Mouse (Mus musculus): ENCODE results near the gene Mrpl52. TPM values are rescaled to one million over a fixed set of nuclear protein-coding genes. Genes with fewer than 3 reads are reported as not detected.

Mrpl52 gene
- total RNA-seq, 2 experiments from 2014 or later, result 78.6 to 79.2 TPM

- TF ChIP-seq CTCF (IDR thresholded peaks at IDR 0.05), result no peak
- DNase-seq (ENCODE audit: extremely low spot score in 1 of 2, low spot score in 2 of 2), result no peak
- peak overlapping the region; percentile 88 for H3K4me3 ChIP-seq
- peak overlapping the region; percentile 75 for H3K27ac ChIP-seq
- intact Hi-C loops (cut with DNase I), result no loop called here
Measured at GRCm38 (mm10) chr14:54463108-54463958, 36.6 kb downstream of the Mrpl52 start.

- TF ChIP-seq CTCF (IDR thresholded peaks at IDR 0.05), result no peak
- intact Hi-C loops (cut with DNase I), result loop anchor here (2.0 kb wide), 2 partner anchors 31 to 53 kb away; partner anchors contain the start of gene Prmt5
- DNase-seq (ENCODE audit: extremely low spot score in 1 of 2, low spot score in 2 of 2), result peak; percentile 83 to 84
- Histone ChIP-seq H3K27ac (peak within 1 kb of the TSS; percentile 75), H3K4me3 (peak within 1 kb of the TSS; percentile 88)
Measured at GRCm38 (mm10) chr14:54463959-54464292, 37.2 kb downstream of the Mrpl52 start, which contains the start of gene Lrp10. Gene Lrp10, plus strand, starts transcription at chr14:54464137.

GRCm38 (mm10) chr14:54464293-54465005, 37.7 kb downstream of the Mrpl52 start:
- peak; percentile 64 for TF ChIP-seq CTCF (IDR thresholded peaks at IDR 0.05)
- intact Hi-C loops (cut with DNase I), result loop anchor here (2.0 kb wide), 2 partner anchors 30 to 52 kb away; partner anchors contain the start of gene Prmt5
- H3K27ac ChIP-seq, result peak overlapping the region; percentile 75
- H3K4me3 ChIP-seq, result peak overlapping the region; percentile 88
- peak in 1 of 2 experiments; percentile 36 for DNase-seq (ENCODE audit: extremely low spot score in 1 of 2, low spot score in 2 of 2)

GRCm38 (mm10) chr14:54471467-54471866, 44.8 kb downstream of the Mrpl52 start:
- DNase-seq (ENCODE audit: extremely low spot score in 1 of 2, low spot score in 2 of 2), result no peak
- intact Hi-C loops (cut with DNase I), result no loop called here
- H3K4me3 ChIP-seq, result no peak overlapping the region
- TF ChIP-seq CTCF (IDR thresholded peaks at IDR 0.05), result no peak
- no peak overlapping the region for H3K27ac ChIP-seq

- Histone ChIP-seq H3K27ac (no peak overlapping the region), H3K4me3 (no peak overlapping the region)
- intact Hi-C loops (cut with DNase I), result no loop called here
- TF ChIP-seq CTCF (IDR thresholded peaks at IDR 0.05), result no peak
- DNase-seq (ENCODE audit: extremely low spot score in 1 of 2, low spot score in 2 of 2), result no peak
Measured at GRCm38 (mm10) chr14:54472671-54473070, 46.0 kb downstream of the Mrpl52 start.

- no peak for DNase-seq (ENCODE audit: extremely low spot score in 1 of 2, low spot score in 2 of 2)
- H3K27ac ChIP-seq, result no peak overlapping the region
- no peak for TF ChIP-seq CTCF (IDR thresholded peaks at IDR 0.05)
- H3K4me3 ChIP-seq, result no peak overlapping the region
- intact Hi-C loops (cut with DNase I), result no loop called here
Measured at GRCm38 (mm10) chr14:54474744-54475143, 48.0 kb downstream of the Mrpl52 start.

- intact Hi-C loops (cut with DNase I), result no loop called here
- Histone ChIP-seq H3K27ac (peak within 1 kb of the TSS; percentile 37; the same call in 1 of the 2 replicates), H3K4me3 (peak within 1 kb of the TSS; percentile 59)
- peak; percentile 53 to 68 for DNase-seq (ENCODE audit: extremely low spot score in 1 of 2, low spot score in 2 of 2)
- no peak for TF ChIP-seq CTCF (IDR thresholded peaks at IDR 0.05)
Measured at GRCm38 (mm10) chr14:54475941-54476844, 49.5 kb downstream of the Mrpl52 start, which contains the start of gene Rem2. Gene Rem2, plus strand, starts transcription at chr14:54476100.

- no peak for TF ChIP-seq CTCF (IDR thresholded peaks at IDR 0.05)
- H3K4me3 ChIP-seq, result peak overlapping the region; percentile 59
- intact Hi-C loops (cut with DNase I), result no loop called here
- H3K27ac ChIP-seq, result no peak overlapping the region
- no peak for DNase-seq (ENCODE audit: extremely low spot score in 1 of 2, low spot score in 2 of 2)
Measured at GRCm38 (mm10) chr14:54477172-54477909, 50.6 kb downstream of the Mrpl52 start.

Other genes starting within 250 kb of the Mrpl52 start
- gene Dad1, start 172.8 kb upstream of the Mrpl52 start, total RNA-seq (2021), result 100 to 1,000 TPM; 106 to 115 TPM
- gene Abhd4, start 172.7 kb upstream of the Mrpl52 start, total RNA-seq (2021), result 10 to 100 TPM; 46.7 to 49.3 TPM
- gene Olfr49, start 142.0 kb upstream of the Mrpl52 start, total RNA-seq (2021), result not detected
- gene Oxa1l, start 66.1 kb upstream of the Mrpl52 start, total RNA-seq (2021), result 10 to 100 TPM; 49.1 to 51.1 TPM
- gene Slc7a7, start 9.1 kb upstream of the Mrpl52 start, total RNA-seq (2021), result 1 to 10 TPM; 1.6 to 3.4 TPM
- 10 to 100 TPM; 10.3 to 13.8 TPM for gene Mmp14, start 4.7 kb downstream of the Mrpl52 start, total RNA-seq (2021)
- 10 to 100 TPM; 18.9 to 25.0 TPM for gene Lrp10, start 37.2 kb downstream of the Mrpl52 start, total RNA-seq (2021)
- 1 to 10 TPM; 3.2 to 7.2 TPM for gene Rem2, start 49.2 kb downstream of the Mrpl52 start, total RNA-seq (2021)
- 10 to 100 TPM; 46.5 to 48.3 TPM for gene Prmt5, start 90.6 kb downstream of the Mrpl52 start, total RNA-seq (2021)
- 1 to 10 TPM; 2.2 to 2.7 TPM for gene Haus4, start 127.7 kb downstream of the Mrpl52 start, total RNA-seq (2021)
- 1 to 10 TPM; 1.3 to 2.8 TPM for gene Ajuba, start 150.6 kb downstream of the Mrpl52 start, total RNA-seq (2021)
- gene 4931414P19Rik, start 179.1 kb downstream of the Mrpl52 start, total RNA-seq (2021), result 1 to 10 TPM; 8.3 to 9.0 TPM
- 100 to 1,000 TPM; 166 to 167 TPM for gene Psmb5, start 191.1 kb downstream of the Mrpl52 start, total RNA-seq (2021)
- gene Psmb11, start 194.5 kb downstream of the Mrpl52 start, total RNA-seq (2021), result not detected
- not detected for gene Gm17606, start 214.0 kb downstream of the Mrpl52 start, total RNA-seq (2021)
- 10 to 100 TPM in 1 of 2 experiments, 1 to 10 TPM in 1; 8.2 to 11.3 TPM for gene Cdh24, start 214.5 kb downstream of the Mrpl52 start, total RNA-seq (2021)